Mouse (Mus musculus): ENCODE results near the gene Lpcat2. TPM values are rescaled to one million over a fixed set of nuclear protein-coding genes. Genes with fewer than 3 reads are reported as not detected.

Lpcat2 gene
- polyA plus RNA-seq, 1 experiment from 2014 or later = 5.6 TPM

DNA sequence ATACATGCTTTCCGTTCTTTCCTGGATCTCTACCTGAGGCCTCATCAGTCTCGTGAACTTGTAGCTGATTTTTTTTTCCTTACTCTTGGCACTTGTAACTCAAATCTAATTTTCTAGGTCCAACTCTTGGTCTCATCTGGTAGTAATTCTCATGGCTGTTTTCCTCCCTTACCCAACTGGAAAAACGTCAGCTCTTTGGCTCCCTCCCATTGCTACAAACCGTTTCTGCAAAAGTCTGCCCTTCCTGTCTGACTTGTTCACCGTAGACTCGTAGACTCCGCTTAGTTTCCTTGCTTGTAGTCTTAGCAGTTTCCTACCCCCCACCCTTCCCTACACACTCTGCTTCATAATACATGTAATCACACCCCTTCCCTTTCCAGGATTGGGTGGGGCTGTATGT lies 58.3 kb downstream of the Lpcat2 start:
- Histone ChIP-seq H3K4me3 (ENCODE audit: low read length) (no peak overlapping the region), H3K36me3 (ENCODE audit: control insufficient read depth, insufficient read depth) (no peaks in the 10 kb centered on the region), H3K27me3 (ENCODE audit: control insufficient read depth, insufficient read depth, low read length) (no peaks in the 10 kb centered on the region), H3K27ac (ENCODE audit: low read length) (no peak overlapping the region), H3K9me3 (replicated peaks; ENCODE audit: control insufficient read depth, low read length) (no peaks in the 10 kb centered on the region), H3K9ac (ENCODE audit: low read length) (no peak overlapping the region), H3K4me1 (ENCODE audit: control insufficient read depth, insufficient read depth, low read length) (no peaks in the 10 kb centered on the region), H3K4me2 (ENCODE audit: low read depth, low read length) (no peak overlapping the region)
- ATAC-seq (replicated peaks; ENCODE audit: extremely low read depth, insufficient read depth, low FRiP score) = no peak
- 74% methylated on average over 7 of the region's 7 CpGs for WGBS

DNA sequence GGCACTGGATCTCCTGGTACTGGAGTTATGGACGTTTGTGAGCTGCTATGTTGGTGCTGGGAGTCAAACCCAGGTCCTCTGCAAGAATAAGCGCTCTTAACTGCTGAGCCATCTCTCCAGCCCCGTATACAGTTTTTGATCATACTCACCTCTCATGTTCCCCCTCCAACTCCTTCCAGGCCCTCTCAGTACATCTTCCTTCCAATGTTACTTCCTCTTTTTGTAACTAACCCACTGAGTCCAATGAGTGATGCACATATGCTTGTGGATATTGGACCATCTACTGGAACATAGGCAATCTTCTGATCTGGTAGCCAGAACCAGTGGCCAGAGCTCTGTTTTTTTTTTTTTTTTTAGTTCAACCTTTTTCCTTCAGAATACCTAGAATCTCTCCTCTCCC lies 60.9 kb downstream of the Lpcat2 start:
- no peak for ATAC-seq (replicated peaks; ENCODE audit: extremely low read depth, insufficient read depth, low FRiP score)
- no peak overlapping the region for H3K9ac ChIP-seq (ENCODE audit: low read length)
- H3K36me3 ChIP-seq (ENCODE audit: control insufficient read depth, insufficient read depth) = no peaks in the 10 kb centered on the region
- H3K4me1 ChIP-seq (ENCODE audit: control insufficient read depth, insufficient read depth, low read length) = no peaks in the 10 kb centered on the region
- WGBS = 83% methylated on average over 3 of the region's 3 CpGs
- no peak overlapping the region for H3K4me2 ChIP-seq (ENCODE audit: low read depth, low read length)
- no peaks in the 10 kb centered on the region for H3K27me3 ChIP-seq (ENCODE audit: control insufficient read depth, insufficient read depth, low read length)
- H3K4me3 ChIP-seq (ENCODE audit: low read length) = no peak overlapping the region
- H3K27ac ChIP-seq (ENCODE audit: low read length) = no peak overlapping the region
- no peaks in the 10 kb centered on the region for H3K9me3 ChIP-seq (replicated peaks; ENCODE audit: control insufficient read depth, low read length)

DNA sequence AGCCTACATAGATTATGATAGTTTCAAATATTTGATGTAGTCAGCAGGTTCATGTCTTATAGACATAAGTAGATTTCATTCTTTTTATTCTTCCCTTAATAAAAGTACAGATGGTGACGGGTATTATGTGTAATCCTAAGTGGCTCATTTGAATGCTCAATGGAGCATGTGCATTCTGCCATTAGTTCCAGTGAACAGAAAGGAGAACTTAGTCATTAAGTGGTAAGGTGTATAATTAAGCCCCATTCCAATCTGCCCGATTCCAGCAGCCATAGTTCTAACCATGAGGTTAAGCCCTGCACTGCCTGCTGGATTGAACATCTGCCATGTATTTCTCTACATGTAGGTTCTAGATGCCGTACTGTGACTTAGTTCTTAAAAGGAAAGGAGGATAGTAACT lies 66.6 kb downstream of the Lpcat2 start:
- ATAC-seq (replicated peaks; ENCODE audit: extremely low read depth, insufficient read depth, low FRiP score) = no peak
- WGBS = 85% methylated on average over 3 of the region's 3 CpGs
- Histone ChIP-seq H3K4me1 (ENCODE audit: control insufficient read depth, insufficient read depth, low read length) (no peaks in the 10 kb centered on the region), H3K27ac (ENCODE audit: low read length) (no peak overlapping the region), H3K36me3 (ENCODE audit: control insufficient read depth, insufficient read depth) (no peaks in the 10 kb centered on the region), H3K9ac (ENCODE audit: low read length) (no peak overlapping the region), H3K9me3 (replicated peaks; ENCODE audit: control insufficient read depth, low read length) (0 out of 2 replicates have a peak, but pooled peaks cover 2% of the 10 kb centered on the region), H3K27me3 (ENCODE audit: control insufficient read depth, insufficient read depth, low read length) (no peaks in the 10 kb centered on the region), H3K4me2 (ENCODE audit: low read depth, low read length) (no peak overlapping the region), H3K4me3 (ENCODE audit: low read length) (no peak overlapping the region)

- Histone ChIP-seq H3K9me3 (replicated peaks; ENCODE audit: control insufficient read depth, low read length) (peaks cover 9% of the 10 kb centered on the region; the same call in 1 of the 2 replicates), H3K4me3 (ENCODE audit: low read length) (no peak overlapping the region), H3K4me2 (ENCODE audit: low read depth, low read length) (no peak overlapping the region), H3K27ac (ENCODE audit: low read length) (no peak overlapping the region), H3K9ac (ENCODE audit: low read length) (no peak overlapping the region), H3K27me3 (ENCODE audit: control insufficient read depth, insufficient read depth, low read length) (no peaks in the 10 kb centered on the region), H3K36me3 (ENCODE audit: control insufficient read depth, insufficient read depth) (no peaks in the 10 kb centered on the region), H3K4me1 (ENCODE audit: control insufficient read depth, insufficient read depth, low read length) (no peaks in the 10 kb centered on the region)
- ATAC-seq (replicated peaks; ENCODE audit: extremely low read depth, insufficient read depth, low FRiP score) = no peak
- 65% methylated on average over 4 of the region's 4 CpGs for WGBS
Measured at GRCm38 (mm10) chr8:92928986-92929385, 73.8 kb downstream of the Lpcat2 start.

- Histone ChIP-seq H3K27ac (ENCODE audit: low read length) (no peak overlapping the region), H3K4me2 (ENCODE audit: low read depth, low read length) (no peak overlapping the region), H3K36me3 (ENCODE audit: control insufficient read depth, insufficient read depth) (no peaks in the 10 kb centered on the region), H3K4me3 (ENCODE audit: low read length) (no peak overlapping the region), H3K9me3 (replicated peaks; ENCODE audit: control insufficient read depth, low read length) (no peaks in the 10 kb centered on the region), H3K9ac (ENCODE audit: low read length) (no peak overlapping the region), H3K27me3 (ENCODE audit: control insufficient read depth, insufficient read depth, low read length) (no peaks in the 10 kb centered on the region), H3K4me1 (ENCODE audit: control insufficient read depth, insufficient read depth, low read length) (no peaks in the 10 kb centered on the region)
- no peak for ATAC-seq (replicated peaks; ENCODE audit: extremely low read depth, insufficient read depth, low FRiP score)
- WGBS = 61% methylated on average over 4 of the region's 4 CpGs
Measured at GRCm38 (mm10) chr8:92938056-92938455, 82.9 kb downstream of the Lpcat2 start.

GRCm38 (mm10) chr8:92949071-92949470 lies 93.9 kb downstream of the Lpcat2 start:
- Histone ChIP-seq H3K9ac (ENCODE audit: low read length) (no peak overlapping the region), H3K4me3 (ENCODE audit: low read length) (no peak overlapping the region), H3K4me1 (ENCODE audit: control insufficient read depth, insufficient read depth, low read length) (no peaks in the 10 kb centered on the region), H3K4me2 (ENCODE audit: low read depth, low read length) (no peak overlapping the region), H3K27ac (ENCODE audit: low read length) (no peak overlapping the region), H3K27me3 (ENCODE audit: control insufficient read depth, insufficient read depth, low read length) (no peaks in the 10 kb centered on the region), H3K36me3 (ENCODE audit: control insufficient read depth, insufficient read depth) (no peaks in the 10 kb centered on the region), H3K9me3 (replicated peaks; ENCODE audit: control insufficient read depth, low read length) (no peaks in the 10 kb centered on the region)
- ATAC-seq (replicated peaks; ENCODE audit: extremely low read depth, insufficient read depth, low FRiP score) = no peak
- WGBS = 76% methylated on average over 4 of the region's 4 CpGs

DNA sequence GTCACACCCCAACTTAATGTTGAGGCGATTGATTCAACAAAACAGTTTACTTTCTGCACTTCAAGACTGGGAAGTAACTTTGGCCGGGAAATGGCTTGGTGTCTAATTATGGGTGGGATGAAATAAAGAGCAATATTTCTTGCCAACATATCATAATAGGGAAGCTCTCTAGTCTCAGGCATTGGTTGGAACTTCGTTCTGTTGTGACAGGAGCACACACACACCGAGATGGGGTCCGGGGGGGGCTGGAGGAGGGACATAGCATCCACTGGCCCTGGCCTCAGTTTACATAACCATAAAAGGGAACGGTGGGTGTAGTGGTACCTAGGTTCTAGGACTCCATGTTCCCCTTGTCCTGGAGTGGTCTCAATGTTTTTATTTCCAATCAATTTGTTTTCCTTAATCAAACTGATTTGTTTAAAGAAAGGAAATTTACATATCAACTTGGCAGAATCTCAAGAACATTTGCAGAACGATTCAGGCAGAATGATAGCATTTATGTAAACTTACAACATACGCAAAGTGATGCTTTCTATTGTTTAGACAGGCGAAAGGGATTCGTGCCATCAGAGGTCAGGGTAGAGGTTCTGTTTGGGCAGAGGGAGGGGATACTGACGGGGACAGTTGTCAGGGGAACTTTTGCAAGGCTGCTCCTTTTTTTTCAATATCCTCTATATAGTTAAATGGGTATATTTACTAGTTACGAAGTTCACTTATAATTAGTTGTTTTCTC lies 95.7 kb downstream of the Lpcat2 start:
- Histone ChIP-seq H3K36me3 (ENCODE audit: control insufficient read depth, insufficient read depth) (no peaks in the 10 kb centered on the region), H3K4me3 (ENCODE audit: low read length) (no peak overlapping the region), H3K9me3 (replicated peaks; ENCODE audit: control insufficient read depth, low read length) (no peaks in the 10 kb centered on the region), H3K4me2 (ENCODE audit: low read depth, low read length) (no peak overlapping the region), H3K9ac (ENCODE audit: low read length) (no peak overlapping the region), H3K27ac (ENCODE audit: low read length) (no peak overlapping the region), H3K4me1 (ENCODE audit: control insufficient read depth, insufficient read depth, low read length) (no peaks in the 10 kb centered on the region), H3K27me3 (ENCODE audit: control insufficient read depth, insufficient read depth, low read length) (no peaks in the 10 kb centered on the region)
- WGBS = 64% methylated on average over 12 of the region's 12 CpGs
- ATAC-seq (replicated peaks; ENCODE audit: extremely low read depth, insufficient read depth, low FRiP score) = no peak

GRCm38 (mm10) chr8:92954044-92954443 lies 98.9 kb downstream of the Lpcat2 start:
- 71% methylated on average over 5 of the region's 5 CpGs for WGBS
- no peak overlapping the region for H3K9ac ChIP-seq (ENCODE audit: low read length)
- ATAC-seq (replicated peaks; ENCODE audit: extremely low read depth, insufficient read depth, low FRiP score) = no peak
- no peaks in the 10 kb centered on the region for H3K4me1 ChIP-seq (ENCODE audit: control insufficient read depth, insufficient read depth, low read length)
- no peaks in the 10 kb centered on the region for H3K36me3 ChIP-seq (ENCODE audit: control insufficient read depth, insufficient read depth)
- no peak overlapping the region for H3K4me3 ChIP-seq (ENCODE audit: low read length)
- no peak overlapping the region for H3K27ac ChIP-seq (ENCODE audit: low read length)
- no peaks in the 10 kb centered on the region for H3K9me3 ChIP-seq (replicated peaks; ENCODE audit: control insufficient read depth, low read length)
- peaks cover 9% of the 10 kb centered on the region for H3K27me3 ChIP-seq (ENCODE audit: control insufficient read depth, insufficient read depth, low read length)
- H3K4me2 ChIP-seq (ENCODE audit: low read depth, low read length) = no peak overlapping the region

DNA sequence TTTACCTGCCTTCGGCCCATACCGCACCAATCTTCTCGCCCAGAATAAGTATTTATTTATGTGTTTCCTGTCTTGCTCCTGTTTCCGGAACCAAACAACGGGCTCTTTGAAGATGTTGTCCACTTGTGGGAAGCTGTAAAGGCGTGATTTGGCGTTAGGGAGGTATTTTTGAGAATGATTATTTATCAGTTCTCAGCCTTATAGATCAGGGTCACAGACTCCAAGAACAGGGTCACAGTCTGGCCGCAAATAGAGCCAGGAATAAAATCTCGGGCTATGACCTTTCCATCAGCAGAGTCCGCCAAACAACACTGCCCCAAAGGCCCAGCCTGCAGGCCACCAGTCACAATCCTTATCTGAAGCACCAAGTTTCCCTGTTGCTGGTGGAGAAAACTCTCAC lies 104.6 kb downstream of the Lpcat2 start, which contains the start of gene Slc6a2:
Slc6a2 (plus strand) TSS at position 301 of the 400 bp plus-strand sequence.
- no peaks in the 10 kb centered on the region for H3K9me3 ChIP-seq (replicated peaks; ENCODE audit: control insufficient read depth, low read length)
- 63% methylated on average over 10 of the region's 10 CpGs for WGBS
- no peak within 1 kb of the TSS for H3K27ac ChIP-seq (ENCODE audit: low read length)
- H3K4me3 ChIP-seq (ENCODE audit: low read length) = peak within 1 kb of the TSS; percentile 48
- H3K36me3 ChIP-seq (ENCODE audit: control insufficient read depth, insufficient read depth) = no peaks in the 10 kb centered on the region
- no peak within 1 kb of the TSS for H3K9ac ChIP-seq (ENCODE audit: low read length)
- H3K4me1 ChIP-seq (ENCODE audit: control insufficient read depth, insufficient read depth, low read length) = peaks cover 3% of the 10 kb centered on the region; the same call in 1 of the 2 replicates
- H3K27me3 ChIP-seq (ENCODE audit: control insufficient read depth, insufficient read depth, low read length) = peaks cover 49% of the 10 kb centered on the region
- H3K4me2 ChIP-seq (ENCODE audit: low read depth, low read length) = peak within 1 kb of the TSS; percentile 75
- no peak for ATAC-seq (replicated peaks; ENCODE audit: extremely low read depth, insufficient read depth, low FRiP score)
